Mouse (Mus musculus): Measurements from ENCODE around the gene Sirt4.

GRCm38 (mm10) chr5:115483385-115483784, 1.1 kb downstream of the Sirt4 start:
- TF ChIP-seq CTCF (conservative IDR thresholded peaks at IDR 0.05; ENCODE audit: low read length) (no peak; the same call in 1 of the 2 replicates), POU5F1 (IDR thresholded peaks at IDR 0.05; ENCODE audit: borderline replicate concordance, low read length) (no peak)
